Mouse (Mus musculus) heart, postnatal 0 days (tissue): ENCODE results near the gene Dusp22.

ENCODE experiments used
- CTCF ChIP-seq: IDR thresholded peaks from 2 replicates; pipeline ENCODE4 v1.5.1; 2016; ENCODE audit warnings: antibody characterized with exemption, control low read depth, low read depth
- EP300 ChIP-seq: IDR thresholded peaks from 2 replicates; pipeline ENCODE4 v1.6.1; 2016; ENCODE audit warnings: antibody characterized with exemption, low read depth

DNA sequence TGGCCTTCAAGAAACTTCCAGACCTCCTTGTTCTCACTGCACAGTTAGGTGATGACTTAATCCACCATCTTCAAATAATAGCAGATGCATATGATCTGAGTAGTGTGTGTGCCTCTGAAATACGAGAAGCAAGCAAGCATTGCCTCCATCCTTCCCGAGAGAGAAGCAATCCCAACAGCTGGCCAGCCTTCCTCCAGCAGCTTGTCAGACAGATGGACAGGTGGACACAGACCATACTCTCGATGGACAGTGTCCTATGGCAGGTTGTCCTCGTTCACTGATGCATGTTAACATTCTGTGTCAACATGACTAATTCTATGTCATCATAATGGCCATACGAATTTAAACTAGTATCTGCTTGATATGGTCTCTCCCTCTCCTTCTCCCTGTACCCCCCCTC, 63.5 kb downstream of the Dusp22 start:
- TF ChIP-seq CTCF = no peak
- TF ChIP-seq EP300 = no peak
